Mouse (Mus musculus) MEL (cell line): ENCODE measurements around the gene Cmc1. TPM values are rescaled to one million over a fixed set of nuclear protein-coding genes. Genes with fewer than 3 reads are reported as not detected.

Experiments used
- DNase-seq: peaks from one replicate; pipeline ENCODE4 v3.0.0; 2011; ENCODE audit warnings: low read depth, low spot score
- H3K27ac ChIP-seq: 2 replicates; pipeline ENCODE4 v1.5.1; 2012; ENCODE audit warnings: low read depth, mild to moderate bottlenecking, control low read depth, low read length, moderate library complexity; ENCODE audit not compliant: control insufficient read depth
- H3K27me3 ChIP-seq, 2 experiments: fragments of 150-350 bp in 1 of 2; sonication (generic) in 1 of 2; 2 replicates each; pipeline ENCODE4 v1.6.1; 2012; ENCODE audit warnings: low read length in 2 of 2, mild to moderate bottlenecking in 2 of 2, improper control_type of control experiment in 1 of 2, moderate library complexity in 1 of 2; ENCODE audit not compliant: insufficient read depth in 2 of 2, control insufficient read depth in 1 of 2
- H3K36me3 ChIP-seq, 2 experiments: 2 replicates each; pipeline ENCODE4 v1.6.1; 2012 to 2014; ENCODE audit warnings: low read length in 2 of 2, improper control_type of control experiment in 1 of 2, inconsistent platforms in 1 of 2, mild to moderate bottlenecking in 1 of 2; ENCODE audit not compliant: insufficient read depth in 2 of 2, control insufficient read depth in 1 of 2
- H3K4me1 ChIP-seq, 2 experiments: fragments of 150-350 bp in 1 of 2; sonication (generic) in 1 of 2; 2 replicates each; pipeline ENCODE4 v1.6.1; 2012; ENCODE audit warnings: low read length in 2 of 2, improper control_type of control experiment in 1 of 2, mild to moderate bottlenecking in 1 of 2; ENCODE audit not compliant: insufficient read depth in 2 of 2, control insufficient read depth in 1 of 2
- H3K4me3 ChIP-seq, 2 experiments: fragments of 150-350 bp in 1 of 2; sonication (generic) in 1 of 2; 2 replicates each; pipeline ENCODE4 v1.5.1; 2012; ENCODE audit warnings: low read depth in 2 of 2, low read length in 2 of 2, mild to moderate bottlenecking in 2 of 2, moderate library complexity in 2 of 2, control low read depth in 1 of 2, improper control_type of control experiment in 1 of 2; ENCODE audit not compliant: control insufficient read depth in 1 of 2, insufficient read depth in 1 of 2
- H3K79me2 ChIP-seq: 2 replicates; pipeline ENCODE4 v1.6.1; 2012; ENCODE audit warnings: mild to moderate bottlenecking, low read length, moderate library complexity; ENCODE audit not compliant: control insufficient read depth, poor library complexity, insufficient read depth
- H3K9ac ChIP-seq: 2 replicates; pipeline ENCODE4 v1.6.1; 2012; ENCODE audit warnings: low read depth, mild to moderate bottlenecking, control low read depth, low read length, moderate library complexity; ENCODE audit not compliant: control insufficient read depth, poor library complexity, severe bottlenecking
- H3K9me3 ChIP-seq: fragments of 150-350 bp; sonication (generic); replicated peaks from 2 replicates; pipeline ENCODE4 v1.6.1; 2012; ENCODE audit warnings: mild to moderate bottlenecking, low read length, improper control_type of control experiment, moderate library complexity; ENCODE audit not compliant: insufficient read depth
- BHLHE40 ChIP-seq: IDR thresholded peaks from 2 replicates; pipeline ENCODE4 v1.6.1; 2012; ENCODE audit warnings: low read depth, mild to moderate bottlenecking, inconsistent platforms, low read length, improper control_type of control experiment, borderline replicate concordance
- CHD1 ChIP-seq: IDR thresholded peaks from 2 replicates; pipeline ENCODE4 v1.6.1; 2012; ENCODE audit warnings: low read depth, mild to moderate bottlenecking, inconsistent platforms, low read length, improper control_type of control experiment
- ELF1 ChIP-seq: IDR thresholded peaks from 2 replicates; pipeline ENCODE4 v1.6.1; 2014; ENCODE audit warnings: low read depth, mild to moderate bottlenecking, inconsistent platforms, low read length, improper control_type of control experiment, moderate library complexity
- EP300 ChIP-seq, 2 experiments: IDR thresholded peaks; 2 replicates each; pipeline ENCODE4 v1.6.1; 2011; ENCODE audit warnings: improper control_type of control experiment in 2 of 2, low read length in 2 of 2, low read depth in 1 of 2, mild to moderate bottlenecking in 1 of 2
- GATA1 ChIP-seq: IDR thresholded peaks from 2 replicates; pipeline ENCODE4 v1.6.1; 2011; ENCODE audit warnings: low read depth, low read length, improper control_type of control experiment
- HCFC1 ChIP-seq: IDR thresholded peaks from 2 replicates; pipeline ENCODE4 v1.6.1; 2012; ENCODE audit warnings: low read depth, mild to moderate bottlenecking, inconsistent platforms, low read length, improper control_type of control experiment, moderate library complexity
- JUND ChIP-seq: IDR thresholded peaks from 2 replicates; pipeline ENCODE4 v1.6.1; 2011; ENCODE audit warnings: low read depth, mild to moderate bottlenecking, improper control_type of control experiment, low read length
- KAT2A ChIP-seq: conservative IDR thresholded peaks from 2 replicates; pipeline ENCODE4 v1.6.1; 2012; ENCODE audit warnings: low read depth, low read length, improper control_type of control experiment, inconsistent platforms
- MAX ChIP-seq: IDR thresholded peaks from 2 replicates; pipeline ENCODE4 v1.6.1; 2011; ENCODE audit warnings: low read length, improper control_type of control experiment
- MAZ ChIP-seq: IDR thresholded peaks from 2 replicates; pipeline ENCODE4 v1.6.1; 2012; ENCODE audit warnings: low read depth, mild to moderate bottlenecking, inconsistent platforms, low read length, improper control_type of control experiment
- MEF2A ChIP-seq: IDR thresholded peaks from 2 replicates; pipeline ENCODE4 v1.6.1; 2014; ENCODE audit warnings: low read depth, mild to moderate bottlenecking, inconsistent platforms, low read length, improper control_type of control experiment; ENCODE audit not compliant: poor library complexity, insufficient replicate concordance, severe bottlenecking; ENCODE audit errors: extremely low read depth
- MXI1 ChIP-seq: IDR thresholded peaks from 2 replicates; pipeline ENCODE4 v1.6.1; 2011; ENCODE audit warnings: mild to moderate bottlenecking, low read depth, low read length, improper control_type of control experiment
- MYC ChIP-seq: IDR thresholded peaks from 2 replicates; pipeline ENCODE4 v1.6.1; 2011; ENCODE audit warnings: low read depth, mild to moderate bottlenecking, low read length, improper control_type of control experiment, moderate library complexity
- NELFE ChIP-seq: IDR thresholded peaks from 2 replicates; pipeline ENCODE4 v1.6.1; 2011; ENCODE audit warnings: low read depth, low read length, improper control_type of control experiment
- POLR2A ChIP-seq, 2 experiments: IDR thresholded peaks; 2 replicates each; pipeline ENCODE4 v1.6.1; 2011 to 2012; ENCODE audit warnings: low read length in 2 of 2, mild to moderate bottlenecking in 2 of 2, control low read depth in 1 of 2, improper control_type of control experiment in 1 of 2, low read depth in 1 of 2, moderate library complexity in 1 of 2; ENCODE audit not compliant: control insufficient read depth in 1 of 2, insufficient read depth in 1 of 2, poor library complexity in 1 of 2
- POLR2AphosphoS2 ChIP-seq: IDR thresholded peaks from 2 replicates; pipeline ENCODE4 v1.6.1; 2011; ENCODE audit warnings: low read length, improper control_type of control experiment
- RAD21 ChIP-seq: IDR thresholded peaks from 2 replicates; pipeline ENCODE4 v1.6.1; 2011; ENCODE audit warnings: mild to moderate bottlenecking, low read depth, low read length, improper control_type of control experiment
- SIN3A ChIP-seq: IDR thresholded peaks from 2 replicates; pipeline ENCODE4 v1.6.1; 2012; ENCODE audit warnings: low read length, improper control_type of control experiment, inconsistent platforms
- SMC3 ChIP-seq: IDR thresholded peaks from 2 replicates; pipeline ENCODE4 v1.6.1; 2011; ENCODE audit warnings: low read depth, low read length, improper control_type of control experiment
- TAL1 ChIP-seq: IDR thresholded peaks from 2 replicates; pipeline ENCODE4 v1.6.1; 2012; ENCODE audit warnings: mild to moderate bottlenecking, inconsistent platforms, low read length, moderate library complexity, mixed read lengths
- TBP ChIP-seq: IDR thresholded peaks from 2 replicates; pipeline ENCODE4 v1.8.0; 2011; ENCODE audit warnings: low read depth, low read length, improper control_type of control experiment
- TCF12 ChIP-seq: IDR thresholded peaks from 2 replicates; pipeline ENCODE4 v1.6.1; 2014; ENCODE audit warnings: low read depth, mild to moderate bottlenecking, inconsistent platforms, low read length, improper control_type of control experiment, moderate library complexity
- UBTF ChIP-seq: IDR thresholded peaks from 2 replicates; pipeline ENCODE4 v1.6.1; 2012; ENCODE audit warnings: low read depth, mild to moderate bottlenecking, inconsistent platforms, low read length, improper control_type of control experiment, moderate library complexity, borderline replicate concordance; ENCODE audit not compliant: insufficient read depth
- USF1 ChIP-seq: IDR thresholded peaks from 2 replicates; pipeline ENCODE4 v1.6.1; 2014; ENCODE audit warnings: low read depth, mild to moderate bottlenecking, inconsistent platforms, low read length, improper control_type of control experiment, moderate library complexity
- USF2 ChIP-seq, 2 experiments: IDR thresholded peaks; 2 replicates each; pipeline ENCODE4 v1.6.1; 2011 to 2012; ENCODE audit warnings: improper control_type of control experiment in 2 of 2, low read length in 2 of 2, borderline replicate concordance in 1 of 2, inconsistent platforms in 1 of 2, low read depth in 1 of 2, mild to moderate bottlenecking in 1 of 2; ENCODE audit not compliant: insufficient read depth in 1 of 2
- ZC3H11A ChIP-seq: IDR thresholded peaks from 2 replicates; pipeline ENCODE4 v1.6.1; 2012; ENCODE audit warnings: low read depth, mild to moderate bottlenecking, inconsistent platforms, low read length, improper control_type of control experiment
- ZMIZ1 ChIP-seq: IDR thresholded peaks from 2 replicates; pipeline ENCODE4 v1.6.1; 2012; ENCODE audit warnings: low read depth, mild to moderate bottlenecking, inconsistent platforms, low read length, improper control_type of control experiment, moderate library complexity
- ZNF384 ChIP-seq: IDR thresholded peaks from 2 replicates; pipeline ENCODE4 v1.6.1; 2012; ENCODE audit warnings: low read depth, mild to moderate bottlenecking, inconsistent platforms, low read length, improper control_type of control experiment
- polyA plus RNA-seq, 2 experiments: library from polyadenylated mRNA; stranded (reverse) in 1 of 2; unstranded in 1 of 2; fragments of >175 nt in 1 of 2; fragments of >200 nt in 1 of 2; gene quantifications; 2 replicates each; pipeline versions ENCODE4 v1.2.1 to v1.2.4; 2012; ENCODE audit warnings: low replicate concordance in 2 of 2, low read depth in 1 of 2; ENCODE audit not compliant: insufficient read length in 2 of 2, insufficient read depth in 1 of 2, missing spikeins in 1 of 2
- total RNA-seq: library from RNA; depleted of rRNA; stranded (reverse); fragments of 300-350 nt; gene quantifications from 2 replicates; pipeline ENCODE4 v1.2.3, GENCODE M21; 2012

Cmc1 gene
- total and polyA plus RNA-seq, 3 experiments, result 35.9 to 36.0 TPM; not detected in 1

DNA sequence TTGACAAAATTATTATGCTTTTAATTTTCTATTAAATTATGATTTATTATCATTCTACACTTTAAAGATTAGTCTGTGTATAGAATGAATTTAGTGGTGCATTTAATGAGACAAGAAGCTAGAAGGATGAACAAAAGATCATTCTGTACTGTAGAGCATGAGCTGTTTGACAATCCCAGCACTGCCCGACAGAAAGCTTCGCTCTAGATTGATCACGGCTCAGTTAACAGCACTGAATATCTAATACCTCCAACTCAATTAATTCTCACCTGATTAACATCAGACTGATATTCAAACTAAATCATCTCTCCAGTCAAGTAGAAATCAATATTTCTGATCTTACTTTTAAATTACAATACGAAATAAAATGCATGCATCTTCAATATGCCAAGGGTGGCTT is 66.1 kb downstream of the Cmc1 start:
- H3K27ac ChIP-seq, result no peak overlapping the region
- H3K4me1 ChIP-seq, result peaks cover 0 to 5% of the 10 kb centered on the region in 2 experiments; a peak in 2 of 4 replicates
- H3K9me3 ChIP-seq, result no peaks in the 10 kb centered on the region
- H3K36me3 ChIP-seq, result peaks cover 0 to 6% of the 10 kb centered on the region in 2 experiments; a peak in 2 of 4 replicates
- peak overlapping the region; percentile 85; the same call in 1 of the 2 replicates for H3K9ac ChIP-seq
- peak; percentile 14 for DNase-seq
- H3K4me3 ChIP-seq, result peak overlapping the region; percentile 6 to 89; a peak in 3 of 4 replicates
- 0 out of 2 replicates have a peak, but pooled peaks have one; percentile 2 for TF ChIP-seq GATA1
- TF ChIP-seq TBP, result no peak
- TF ChIP-seq, all 39 proteins: peak for 1
- peaks cover 1% of the 10 kb centered on the region; the same call in 1 of the 2 replicates for H3K79me2 ChIP-seq
- H3K27me3 ChIP-seq, result no peaks in the 10 kb centered on the region

DNA sequence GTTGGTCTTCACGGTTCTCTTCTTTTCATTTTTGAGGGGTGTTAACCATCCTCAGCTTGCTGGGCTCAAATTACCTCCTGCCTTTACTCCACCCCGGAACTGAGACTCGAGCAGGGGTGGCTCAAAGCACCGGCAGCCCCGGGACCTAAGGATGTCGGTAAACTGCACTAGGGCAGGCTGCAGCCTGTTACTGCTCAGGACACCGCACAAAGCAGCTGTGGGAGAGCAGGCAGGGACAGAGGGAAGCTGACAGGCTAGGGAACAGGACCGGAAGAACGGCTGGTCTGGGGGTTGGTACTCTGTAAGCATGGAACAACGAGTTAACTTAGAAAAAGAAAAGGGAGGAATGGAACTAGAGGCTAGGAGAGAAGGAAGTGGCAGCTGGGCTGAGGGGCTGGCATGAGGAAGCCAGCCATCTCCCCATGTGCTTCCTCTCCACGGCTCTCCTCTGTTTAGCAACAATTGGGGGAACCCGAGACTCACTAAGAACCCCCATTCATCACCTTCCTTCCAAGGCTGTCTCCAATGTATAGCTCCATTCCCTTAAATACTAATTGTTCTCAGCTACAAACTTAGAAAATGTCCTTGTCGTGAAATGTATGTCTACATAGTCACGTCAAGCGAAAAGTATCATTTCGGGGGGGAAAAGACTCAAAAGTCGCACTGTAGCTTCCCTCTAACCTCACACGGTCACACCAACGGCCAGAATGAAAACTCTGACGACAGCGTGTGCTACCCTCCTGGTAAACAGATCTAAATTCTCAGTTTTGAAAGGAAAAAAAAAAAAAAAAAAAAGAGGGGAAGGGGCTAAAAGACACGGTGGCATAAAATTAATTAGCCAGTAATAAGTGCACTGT is 67.2 kb downstream of the Cmc1 start:
- H3K27ac ChIP-seq, result peak overlapping the region; percentile 94
- TF ChIP-seq HCFC1, result 0 out of 2 replicates have a peak, but pooled peaks have one; percentile 35
- TF ChIP-seq TCF12, result 0 out of 2 replicates have a peak, but pooled peaks have one; percentile 12
- TF ChIP-seq USF2 (IDR thresholded peaks at IDR 0.05; ENCODE audit: borderline replicate concordance in 1 of 2, insufficient read depth in 1 of 2, low read depth in 1 of 2, low read length in 2 of 2), result no peak
- TF ChIP-seq EP300 (IDR thresholded peaks at IDR 0.05; ENCODE audit: low read depth in 1 of 2, low read length in 2 of 2), result peak; percentile 19 to 54; a peak in 3 of 4 replicates
- 0 out of 2 replicates have a peak, but pooled peaks have one; percentile 65 for TF ChIP-seq ZMIZ1
- TF ChIP-seq KAT2A, result no peak
- peak; percentile 36 for TF ChIP-seq SIN3A
- no peak for TF ChIP-seq POLR2AphosphoS2
- TF ChIP-seq MAZ, result 0 out of 2 replicates have a peak, but pooled peaks have one; percentile 39
- no peak for TF ChIP-seq UBTF
- TF ChIP-seq SMC3, result no peak
- TF ChIP-seq RAD21, result no peak
- TF ChIP-seq ELF1, result peak; percentile 63
- TF ChIP-seq BHLHE40, result no peak
- no peak for TF ChIP-seq USF1
- no peak for TF ChIP-seq MEF2A
- peak; percentile 81 to 85 for TF ChIP-seq POLR2A (IDR thresholded peaks at IDR 0.05; ENCODE audit: control insufficient read depth in 1 of 2, insufficient read depth in 1 of 2, low read depth in 1 of 2, low read length in 2 of 2, poor library complexity in 1 of 2)
- no peak for TF ChIP-seq GATA1
- TF ChIP-seq ZC3H11A, result no peak
- 0 out of 2 replicates have a peak, but pooled peaks have one; percentile 86 for TF ChIP-seq MYC
- TF ChIP-seq MAX, result peak; percentile 88
- TF ChIP-seq TBP, result peak; percentile 71; the same call in 1 of the 2 replicates
- peak; percentile 68 for TF ChIP-seq NELFE
- peak; percentile 88 for TF ChIP-seq MXI1
- 0 out of 2 replicates have a peak, but pooled peaks have one; percentile 48 for TF ChIP-seq CHD1
- no peak for TF ChIP-seq ZNF384
- no peak for TF ChIP-seq TAL1
- TF ChIP-seq JUND, result 0 out of 2 replicates have a peak, but pooled peaks have one; percentile 21

More for the DNA sequence above, 67.2 kb downstream of the Cmc1 start:
- peak overlapping the region; percentile 85 for H3K9ac ChIP-seq
- H3K27me3 ChIP-seq, result no peaks in the 10 kb centered on the region
- DNase-seq, result peak; percentile 87
- H3K4me3 ChIP-seq, result peak overlapping the region; percentile 67 to 89
- H3K79me2 ChIP-seq, result peaks cover 1% of the 10 kb centered on the region; the same call in 1 of the 2 replicates
- H3K9me3 ChIP-seq, result no peaks in the 10 kb centered on the region
- peaks cover 0 to 5% of the 10 kb centered on the region in 2 experiments; a peak in 2 of 4 replicates for H3K4me1 ChIP-seq
- H3K36me3 ChIP-seq, result peaks cover 0 to 6% of the 10 kb centered on the region in 2 experiments; a peak in 2 of 4 replicates
